Mouse (Mus musculus) liver, postnatal 0 days (tissue): ENCODE measurements around the gene Krtap10-10. TPM values are rescaled to one million over a fixed set of nuclear protein-coding genes. Genes with fewer than 3 reads are reported as not detected.

Experiments used
- ATAC-seq: fragments of 200-750 bp; cut with Nextera tagmentation; 2 replicates; pipeline ENCODE4 v1.8.0; 2017; ENCODE audit warnings: mild to moderate bottlenecking, moderate library complexity
- DNase-seq: peaks from one replicate; pipeline ENCODE4 v3.0.0-alpha.2; 2016
- H3K27ac ChIP-seq: fragments of 300-500 bp; sonication (generic); 2 replicates; pipeline ENCODE4 v1.5.1; 2014; ENCODE audit warnings: antibody characterized with exemption, moderate library complexity, mild to moderate bottlenecking, low read depth
- H3K27me3 ChIP-seq: fragments of 300-500 bp; sonication (generic); 2 replicates; pipeline ENCODE4 v1.6.1; 2014; ENCODE audit warnings: low read length, control low read depth, mixed read lengths; ENCODE audit not compliant: insufficient read depth
- H3K36me3 ChIP-seq: fragments of 300-500 bp; sonication (generic); replicated peaks from 2 replicates; pipeline ENCODE4 v1.6.1; 2014; ENCODE audit warnings: mild to moderate bottlenecking, control low read depth, low read length, moderate library complexity, mixed read lengths; ENCODE audit not compliant: insufficient read depth
- H3K4me1 ChIP-seq: fragments of 300-500 bp; sonication (generic); 2 replicates; pipeline ENCODE4 v1.6.1; 2014; ENCODE audit warnings: antibody characterized with exemption, mild to moderate bottlenecking, control low read depth; ENCODE audit not compliant: insufficient read depth
- H3K4me2 ChIP-seq: fragments of 300-500 bp; sonication (generic); 2 replicates; pipeline ENCODE4 v1.6.1; 2014; ENCODE audit warnings: low read depth, mild to moderate bottlenecking, low read length, moderate library complexity, mixed read lengths
- H3K4me3 ChIP-seq: fragments of 300-500 bp; sonication (generic); 2 replicates; pipeline ENCODE4 v1.5.1; 2014; ENCODE audit warnings: low read depth, low read length
- H3K9ac ChIP-seq: fragments of 300-500 bp; sonication (generic); replicated peaks from 2 replicates; pipeline ENCODE4 v1.6.1; 2014; ENCODE audit warnings: mild to moderate bottlenecking, moderate library complexity
- H3K9me3 ChIP-seq: fragments of 300-500 bp; sonication (generic); 2 replicates; pipeline ENCODE4 v1.6.1; 2016; ENCODE audit warnings: mild to moderate bottlenecking, control low read depth, low read length, mixed read lengths
- CTCF ChIP-seq: sonication (generic); IDR thresholded peaks from 2 replicates; pipeline ENCODE4 v1.5.1; 2016; ENCODE audit warnings: antibody characterized with exemption, low read depth
- EP300 ChIP-seq: IDR thresholded peaks from 2 replicates; pipeline ENCODE4 v1.6.1; 2016; ENCODE audit warnings: antibody characterized with exemption, low read depth, mild to moderate bottlenecking
- WGBS: fragments of 180-500 bp; shearing (Covaris S2); extraction: QIAGEN DNeasy Blood & Tissue Kit; methylation state at CpG from one replicate; pipeline ENCODE4 v1.1.7; 2014; ENCODE audit not compliant: insufficient replicate concordance; 5-methylcytosine and 5-hydroxymethylcytosine counted together
- polyA plus RNA-seq: library from polyadenylated mRNA; unstranded; fragments of >200 nt; fragmentation: Nextera tagmentation; extraction: Ambion mirVana; gene quantifications from 2 replicates; pipeline ENCODE4 v1.2.1, GENCODE M21; 2015

Krtap10-10 gene
- polyA plus RNA-seq, 1 experiment from 2014 or later = not detected

DNA sequence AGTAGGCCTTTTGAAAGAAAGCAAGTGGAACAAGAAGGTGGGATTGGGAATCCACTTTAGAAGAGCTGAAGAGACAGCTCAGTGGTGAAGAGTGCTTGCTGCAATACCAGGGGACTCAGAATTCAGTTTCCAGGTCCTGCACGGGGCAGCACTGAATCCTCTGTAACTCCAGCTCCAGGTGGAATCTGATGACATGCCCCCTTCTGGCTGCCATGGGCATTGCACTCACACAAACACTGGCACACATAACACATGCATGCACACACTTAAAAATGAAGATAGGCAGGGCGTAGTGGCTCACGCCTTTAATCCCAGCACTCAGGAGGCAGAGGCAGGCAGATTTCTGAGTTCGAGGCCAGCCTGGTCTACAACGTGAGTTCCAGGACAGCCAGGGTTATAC is 46.8 kb downstream of the Krtap10-10 start:
- DNase-seq (no peak), ATAC-seq (no peak)
- Histone ChIP-seq H3K9me3 (no peaks in the 10 kb centered on the region), H3K4me1 (no peaks in the 10 kb centered on the region), H3K4me2 (no peak overlapping the region), H3K27ac (no peak overlapping the region), H3K36me3 (no peaks in the 10 kb centered on the region), H3K27me3 (no peaks in the 10 kb centered on the region), H3K4me3 (no peak overlapping the region), H3K9ac (no peak overlapping the region)
- WGBS = 74% methylated on average over 5 of the region's 5 CpGs
- TF ChIP-seq CTCF = peak; percentile 36
- no peak for TF ChIP-seq EP300

DNA sequence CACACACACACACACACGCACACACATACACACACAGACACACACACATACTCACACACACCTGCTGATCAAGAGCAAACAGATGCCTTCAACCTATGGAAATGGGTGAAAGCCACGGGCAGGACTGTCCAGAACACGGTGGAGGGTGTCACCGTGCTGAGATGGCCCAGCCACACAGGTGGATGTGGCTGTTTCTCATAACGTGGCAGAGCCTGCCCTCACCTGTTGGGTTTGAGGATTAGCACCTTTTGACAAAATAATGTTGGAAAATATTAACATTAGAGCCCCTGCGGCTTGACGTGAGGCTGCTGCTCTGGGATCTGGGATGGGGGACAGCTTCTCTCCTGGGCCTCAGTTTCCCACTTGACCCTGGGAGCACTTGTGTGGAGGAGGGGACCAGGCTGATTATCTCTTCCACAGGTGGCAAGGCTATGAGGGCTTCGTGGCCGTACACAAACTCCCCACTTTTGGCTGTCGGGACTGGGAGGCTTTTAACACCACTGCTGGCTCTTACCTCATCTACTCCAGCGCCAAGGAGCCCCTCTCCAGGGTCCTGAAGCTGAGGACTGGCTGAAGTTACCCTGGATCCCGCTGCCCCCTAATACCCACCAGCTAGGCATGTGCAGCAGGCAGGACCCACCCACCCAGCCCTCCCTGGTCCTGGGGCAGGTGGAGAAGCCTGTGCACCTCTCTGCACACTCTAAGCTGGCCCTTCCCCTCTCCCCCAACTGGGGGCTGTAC is 50.4 kb downstream of the Krtap10-10 start:
- Histone ChIP-seq H3K36me3 (no peaks in the 10 kb centered on the region), H3K27me3 (no peaks in the 10 kb centered on the region), H3K9me3 (no peaks in the 10 kb centered on the region), H3K4me3 (no peak overlapping the region), H3K27ac (no peak overlapping the region), H3K9ac (no peak overlapping the region), H3K4me1 (no peaks in the 10 kb centered on the region), H3K4me2 (no peak overlapping the region)
- ATAC-seq = no peak
- DNase-seq = no peak
- TF ChIP-seq EP300 = no peak
- peak; percentile 37 for TF ChIP-seq CTCF
- 45% methylated on average over 12 of the region's 12 CpGs for WGBS

Other genes starting within 250 kb of the Krtap10-10 start
- gene Sumo3, start 229.8 kb upstream of the Krtap10-10 start, polyA plus RNA-seq = 105 and 111 TPM in 2 replicates
- gene Gm49325, start 229.8 kb upstream of the Krtap10-10 start, polyA plus RNA-seq = 8.4 and 13.3 TPM in 2 replicates
- 37.4 and 40.4 TPM in 2 replicates for gene Ube2g2, start 213.7 kb upstream of the Krtap10-10 start, polyA plus RNA-seq
- 0.06 TPM in 1 of 2 replicates, not detected in the other for gene Tspear, start 149.4 kb upstream of the Krtap10-10 start, polyA plus RNA-seq
- not detected in 2 replicates for gene Gm19402, start 145.2 kb upstream of the Krtap10-10 start, polyA plus RNA-seq
- gene Gm9508, start 138.7 kb upstream of the Krtap10-10 start, polyA plus RNA-seq = not detected in 2 replicates
- gene Gm10272, start 129.3 kb upstream of the Krtap10-10 start, polyA plus RNA-seq = not detected in 2 replicates
- gene Gm10024, start 124.5 kb upstream of the Krtap10-10 start, polyA plus RNA-seq = not detected in 2 replicates
- gene Gm10142, start 120.1 kb upstream of the Krtap10-10 start, polyA plus RNA-seq = not detected in 2 replicates
- not detected in 2 replicates for gene Krtap12-1, start 115.3 kb upstream of the Krtap10-10 start, polyA plus RNA-seq
- not detected in 2 replicates for gene Gm10100, start 109.5 kb upstream of the Krtap10-10 start, polyA plus RNA-seq
- gene Gm18596, start 93.3 kb upstream of the Krtap10-10 start, polyA plus RNA-seq = not detected in 2 replicates
- not detected in 2 replicates for gene Gm9736, start 84.6 kb upstream of the Krtap10-10 start, polyA plus RNA-seq
- not detected in 2 replicates for gene Gm3233, start 76.3 kb upstream of the Krtap10-10 start, polyA plus RNA-seq
- gene Gm3238, start 64.6 kb upstream of the Krtap10-10 start, polyA plus RNA-seq = not detected in 2 replicates
- gene Gm7138, start 59.0 kb upstream of the Krtap10-10 start, polyA plus RNA-seq = not detected in 2 replicates
- not detected in 2 replicates for gene Gm3250, start 53.4 kb upstream of the Krtap10-10 start, polyA plus RNA-seq
- gene Gm7137, start 47.7 kb upstream of the Krtap10-10 start, polyA plus RNA-seq = not detected in 2 replicates
- not detected in 2 replicates for gene Gm9639, start 40.9 kb upstream of the Krtap10-10 start, polyA plus RNA-seq
- gene Gm19668, start 36.8 kb upstream of the Krtap10-10 start, polyA plus RNA-seq = not detected in 2 replicates
- not detected in 2 replicates for gene Gm9507, start 24.1 kb upstream of the Krtap10-10 start, polyA plus RNA-seq
- gene Gm2696, start 21.3 kb upstream of the Krtap10-10 start, polyA plus RNA-seq = not detected in 2 replicates
- not detected in 2 replicates for gene Krtap10-4, start 8.9 kb upstream of the Krtap10-10 start, polyA plus RNA-seq
- gene Gm36176, start 10.9 kb downstream of the Krtap10-10 start, polyA plus RNA-seq = not detected in 2 replicates
- gene Gm10318, start 16.9 kb downstream of the Krtap10-10 start, polyA plus RNA-seq = not detected in 2 replicates
- not detected in 2 replicates for gene Gm3285, start 26.0 kb downstream of the Krtap10-10 start, polyA plus RNA-seq
- gene Lrrc3, start 66.6 kb downstream of the Krtap10-10 start, polyA plus RNA-seq = 24.4 and 26.6 TPM in 2 replicates
- 1.5 and 1.7 TPM in 2 replicates for gene Trpm2, start 134.6 kb downstream of the Krtap10-10 start, polyA plus RNA-seq
- 4.0 and 4.4 TPM in 2 replicates for gene 1810043G02Rik, start 142.6 kb downstream of the Krtap10-10 start, polyA plus RNA-seq
- 23.5 and 31.3 TPM in 2 replicates for gene Pfkl, start 174.1 kb downstream of the Krtap10-10 start, polyA plus RNA-seq
- not detected in 2 replicates for gene Dnmt3l, start 206.0 kb downstream of the Krtap10-10 start, polyA plus RNA-seq
- not detected in 2 replicates for gene Aire, start 207.7 kb downstream of the Krtap10-10 start, polyA plus RNA-seq
- gene Icosl, start 233.4 kb downstream of the Krtap10-10 start, polyA plus RNA-seq = 0.86 and 1.2 TPM in 2 replicates